In genomic region chr11:93658719-93659118, GRCm38 (mm10) we compare ENCODE assay signal across 23 mouse cellular contexts.
DNase-seq lines count a peak whose midpoint lies in the region; ATAC-seq and TF ChIP-seq lines count a peak whose summit lies in the region.
"Had no signal": no experiment of that assay in that cellular context is flagged by ENCODE, and none has a peak within 500 bp of the region (broad histone marks: within the 10 kb centered on the region; RNA-seq: fewer than 3 reads in every experiment).

No protein-coding gene starts in this region.

- no peak overlapping the region for H3K4me3 ChIP-seq in midbrain, embryonic 14.5 days (replicated peaks; ENCODE audit: low read depth, low read length)
- no peak overlapping the region for H3K4me3 ChIP-seq in midbrain, postnatal 0 days (ENCODE audit: low read depth, low read length)
- H3K4me3 ChIP-seq: embryonic facial prominence, embryonic 10.5 days; embryonic facial prominence, embryonic 12.5 days; forebrain, embryonic 13.5 days; forebrain, embryonic 15.5 days had no signal

- no peaks in the 10 kb centered on the region for H3K36me3 ChIP-seq in midbrain, embryonic 14.5 days (ENCODE audit: control insufficient read depth, insufficient read depth, low read length)
- no peaks in the 10 kb centered on the region for H3K36me3 ChIP-seq in midbrain, postnatal 0 days (ENCODE audit: insufficient read depth, low read length)
- H3K36me3 ChIP-seq: embryonic facial prominence, embryonic 10.5 days; embryonic facial prominence, embryonic 12.5 days; forebrain, embryonic 15.5 days; G1E had no signal

- H3K4me1 ChIP-seq in midbrain, embryonic 14.5 days (ENCODE audit: control insufficient read depth, insufficient read depth, low read length), result no peaks in the 10 kb centered on the region
- no peaks in the 10 kb centered on the region for H3K4me1 ChIP-seq in midbrain, postnatal 0 days (ENCODE audit: insufficient read depth, low read length)
- H3K4me1 ChIP-seq: embryonic facial prominence, embryonic 12.5 days; forebrain, embryonic 13.5 days; forebrain, embryonic 15.5 days had no signal

- H3K4me2 ChIP-seq in midbrain, embryonic 14.5 days (ENCODE audit: low read length), result no peak overlapping the region
- no peak overlapping the region for H3K4me2 ChIP-seq in midbrain, postnatal 0 days (ENCODE audit: low read depth, low read length, poor library complexity, severe bottlenecking)
- H3K4me2 ChIP-seq: embryonic facial prominence, embryonic 12.5 days; forebrain, embryonic 13.5 days; forebrain, embryonic 15.5 days had no signal

- H3K9ac ChIP-seq in midbrain, embryonic 14.5 days (replicated peaks; ENCODE audit: low read length), result no peak overlapping the region
- no peak overlapping the region for H3K9ac ChIP-seq in midbrain, postnatal 0 days (replicated peaks; ENCODE audit: low read length, poor library complexity, severe bottlenecking)
- H3K9ac ChIP-seq: embryonic facial prominence, embryonic 12.5 days; forebrain, embryonic 13.5 days; forebrain, embryonic 15.5 days; forebrain, postnatal 0 days had no signal

- H3K27ac ChIP-seq in midbrain, embryonic 14.5 days (replicated peaks; ENCODE audit: low read depth, low read length), result 0 out of 2 replicates have a peak overlapping the region, but pooled peaks have one; percentile 5
- H3K27ac ChIP-seq in midbrain, postnatal 0 days (ENCODE audit: low read depth, low read length), result no peak overlapping the region
- H3K27ac ChIP-seq: embryonic facial prominence, embryonic 10.5 days; embryonic facial prominence, embryonic 12.5 days; forebrain, embryonic 13.5 days; forebrain, embryonic 15.5 days had no signal

- no peak for DNase-seq in frontal cortex, postnatal 14 days (ENCODE audit: low spot score in 2 of 2)
- peak; percentile 62 for DNase-seq in midbrain, embryonic 14.5 days
- DNase-seq in midbrain, postnatal 0 days (ENCODE audit: low spot score), result no peak
- DNase-seq in kidney, adult 8-10 months, result no peak
- DNase-seq: adrenal gland, adult 8-10 months; adrenal gland, postnatal 14 days; adrenal gland, postnatal 36 days; B cell, adult 2 months; cerebellum, adult 11-12 months; cerebellum, adult 2 months; cerebellum, adult 9-10 months; cerebellum, postnatal 10 days; cerebellum, postnatal 25 days; forebrain, postnatal 0 days had no signal

- TF ChIP-seq CTCF in midbrain, postnatal 0 days (IDR thresholded peaks at IDR 0.05), result no peak

- no peaks in the 10 kb centered on the region for H3K27me3 ChIP-seq in midbrain, embryonic 14.5 days (ENCODE audit: control insufficient read depth, insufficient read depth, low read length)
- H3K27me3 ChIP-seq in midbrain, postnatal 0 days (ENCODE audit: insufficient read depth, low read length), result no peaks in the 10 kb centered on the region; the same call in 1 of the 2 replicates
- H3K27me3 ChIP-seq: embryonic facial prominence, embryonic 12.5 days; forebrain, embryonic 13.5 days; forebrain, embryonic 15.5 days; Patski had no signal

- peak; percentile 59 for ATAC-seq in frontal cortex, adult (ENCODE audit: low TSS enrichment)
- no peak for ATAC-seq in midbrain, embryonic 14.5 days (ENCODE audit: low FRiP score, low TSS enrichment)
- ATAC-seq in midbrain, postnatal 0 days (ENCODE audit: low FRiP score), result no peak
- ATAC-seq: activated CD4-positive, CD25-positive, alpha-beta regulatory T cell, adult 4 months; CD4-positive, CD25-positive, alpha-beta regulatory T cell, adult 4 months; forebrain, embryonic 13.5 days; forebrain, embryonic 15.5 days; forebrain, postnatal 0 days; Patski had no signal

- WGBS in midbrain, embryonic 14.5 days, result 54% methylated on average over 8 of the region's 8 CpGs
- 41% methylated on average over 8 of the region's 8 CpGs for WGBS in midbrain, postnatal 0 days

- H3K9me3 ChIP-seq in midbrain, embryonic 14.5 days (ENCODE audit: control insufficient read depth, low read length), result no peaks in the 10 kb centered on the region
- no peaks in the 10 kb centered on the region for H3K9me3 ChIP-seq in midbrain, postnatal 0 days (ENCODE audit: low read length)
- H3K9me3 ChIP-seq: embryonic facial prominence, embryonic 10.5 days; embryonic facial prominence, embryonic 12.5 days; forebrain, embryonic 13.5 days; forebrain, embryonic 15.5 days had no signal
